Mouse (Mus musculus): Measurements from ENCODE around the gene Atp5g3.
A peak's percentile ranks its signal among the peaks of the same experiment; 100 is the strongest.

Atp5g3 gene

GRCm38 (mm10) chr2:73893473-73894270, 17.5 kb downstream of the Atp5g3 start:
- DNase-seq: no peak

GRCm38 (mm10) chr2:73892464-73893296, 18.4 kb downstream of the Atp5g3 start, which contains the start of gene Atf2:
Gene Atf2, minus strand, starts transcription at chr2:73892639.
- DNase-seq: peak; percentile 99 to 100

- DNase-seq: peak in 1 of 2 experiments; percentile 34
Measured at GRCm38 (mm10) chr2:73891701-73892463, 19.2 kb downstream of the Atp5g3 start.

- no peak for DNase-seq
Measured at GRCm38 (mm10) chr2:73885997-73886396, 25.1 kb downstream of the Atp5g3 start.

GRCm38 (mm10) chr2:73877891-73878290, 33.2 kb downstream of the Atp5g3 start:
- no peak for DNase-seq

GRCm38 (mm10) chr2:73867764-73868487, 43.2 kb downstream of the Atp5g3 start:
- peak; percentile 31 to 41 for DNase-seq

- DNase-seq: no peak
Measured at GRCm38 (mm10) chr2:73860046-73860624, 51.0 kb downstream of the Atp5g3 start.

Measured in lung, adult 18-20 months (tissue).